In genomic region chr15:61670556-61670955, GRCm38 (mm10) we compare ENCODE assay signal across 24 mouse cellular contexts.
A peak's percentile ranks its signal among the peaks of the same experiment; 100 is the strongest.
DNase-seq lines count a peak whose midpoint lies in the region; ATAC-seq and TF ChIP-seq lines count a peak whose summit lies in the region.
"Had no signal": no experiment of that assay in that cellular context is flagged by ENCODE, and none has a peak within 500 bp of the region (broad histone marks: within the 10 kb centered on the region; RNA-seq: fewer than 3 reads in every experiment).

No protein-coding gene starts in this region.

- TF ChIP-seq CTCF in liver, adult 2 months (IDR thresholded peaks at IDR 0.05; ENCODE audit: low read depth, low read length), result no peak
- TF ChIP-seq CTCF in liver, postnatal 0 days (IDR thresholded peaks at IDR 0.05; ENCODE audit: low read depth), result no peak

- no peak for TF ChIP-seq EP300 in liver, postnatal 0 days (IDR thresholded peaks at IDR 0.05; ENCODE audit: low read depth)

- no peak overlapping the region for H3K4me3 ChIP-seq in liver, adult 2 months (ENCODE audit: insufficient read depth, low read depth, low read length)
- no peak overlapping the region for H3K4me3 ChIP-seq in liver, postnatal 0 days (ENCODE audit: low read depth, low read length)
- H3K4me3 ChIP-seq in midbrain, embryonic 14.5 days (replicated peaks; ENCODE audit: low read depth, low read length), result no peak overlapping the region
- H3K4me3 ChIP-seq in embryonic facial prominence, embryonic 10.5 days, result no peak overlapping the region
- H3K4me3 ChIP-seq: embryonic facial prominence, embryonic 12.5 days; heart, embryonic 10.5 days; hindbrain, embryonic 12.5 days; intestine, embryonic 15.5 days had no signal

- H3K36me3 ChIP-seq in liver, adult 2 months (ENCODE audit: control insufficient read depth, insufficient read depth, low read length), result no peaks in the 10 kb centered on the region
- H3K36me3 ChIP-seq in liver, postnatal 0 days (replicated peaks; ENCODE audit: insufficient read depth, low read length), result no peaks in the 10 kb centered on the region
- H3K36me3 ChIP-seq in midbrain, embryonic 14.5 days (ENCODE audit: control insufficient read depth, insufficient read depth, low read length), result no peaks in the 10 kb centered on the region
- H3K36me3 ChIP-seq in embryonic facial prominence, embryonic 10.5 days (replicated peaks), result no peaks in the 10 kb centered on the region
- H3K36me3 ChIP-seq: embryonic facial prominence, embryonic 12.5 days; G1E; heart, embryonic 10.5 days; hindbrain, embryonic 12.5 days; intestine, embryonic 15.5 days had no signal

- H3K9me3 ChIP-seq in liver, postnatal 0 days (ENCODE audit: low read length), result no peaks in the 10 kb centered on the region
- no peaks in the 10 kb centered on the region for H3K9me3 ChIP-seq in midbrain, embryonic 14.5 days (ENCODE audit: control insufficient read depth, low read length)
- no peaks in the 10 kb centered on the region for H3K9me3 ChIP-seq in embryonic facial prominence, embryonic 10.5 days
- H3K9me3 ChIP-seq: embryonic facial prominence, embryonic 12.5 days; G1E; heart, embryonic 10.5 days; hindbrain, embryonic 12.5 days; intestine, embryonic 15.5 days had no signal

- H3K27me3 ChIP-seq in liver, adult 2 months (ENCODE audit: control insufficient read depth, insufficient read depth, low read length), result no peaks in the 10 kb centered on the region
- no peaks in the 10 kb centered on the region for H3K27me3 ChIP-seq in liver, postnatal 0 days (ENCODE audit: insufficient read depth, low read length)
- H3K27me3 ChIP-seq in midbrain, embryonic 14.5 days (ENCODE audit: control insufficient read depth, insufficient read depth, low read length), result no peaks in the 10 kb centered on the region
- no peaks in the 10 kb centered on the region for H3K27me3 ChIP-seq in embryonic facial prominence, embryonic 10.5 days (replicated peaks; ENCODE audit: low read depth, poor library complexity, severe bottlenecking)
- H3K27me3 ChIP-seq: embryonic facial prominence, embryonic 12.5 days; hindbrain, embryonic 12.5 days; intestine, embryonic 15.5 days had no signal

- no peak overlapping the region for H3K4me2 ChIP-seq in liver, postnatal 0 days (ENCODE audit: low read depth, low read length)
- no peak overlapping the region for H3K4me2 ChIP-seq in midbrain, embryonic 14.5 days (ENCODE audit: low read length)
- H3K4me2 ChIP-seq: embryonic facial prominence, embryonic 12.5 days; hindbrain, embryonic 12.5 days; intestine, embryonic 15.5 days had no signal

- H3K79me2 ChIP-seq in liver, adult 2 months (ENCODE audit: control insufficient read depth, insufficient read depth, low read length), result no peaks in the 10 kb centered on the region

- no peak for ATAC-seq in liver, postnatal 0 days
- no peak for ATAC-seq in midbrain, embryonic 14.5 days (ENCODE audit: low FRiP score, low TSS enrichment)
- ATAC-seq: forebrain, embryonic 16.5 days; hindbrain, embryonic 16.5 days; intestine, embryonic 15.5 days had no signal

- H3K27ac ChIP-seq in liver, adult 2 months (replicated peaks; ENCODE audit: insufficient read depth, low read depth, low read length), result no peak overlapping the region
- H3K27ac ChIP-seq in liver, postnatal 0 days (ENCODE audit: low read depth), result no peak overlapping the region
- H3K27ac ChIP-seq in midbrain, embryonic 14.5 days (replicated peaks; ENCODE audit: low read depth, low read length), result no peak overlapping the region
- H3K27ac ChIP-seq in embryonic facial prominence, embryonic 10.5 days (replicated peaks), result no peak overlapping the region
- H3K27ac ChIP-seq: embryonic facial prominence, embryonic 12.5 days; heart, embryonic 10.5 days; hindbrain, embryonic 12.5 days; intestine, embryonic 15.5 days had no signal

- peak; percentile 7 for DNase-seq in liver, adult 2 months (ENCODE audit: extremely low read depth, low read depth, low spot score)
- no peak for DNase-seq in liver, postnatal 0 days
- peak; percentile 59 for DNase-seq in CD4-positive helper T cell, adult 2 months (ENCODE audit: low read depth, low spot score)
- peak; percentile 44 for DNase-seq in T-cell, adult 2 months (ENCODE audit: low spot score)
- peak; percentile 63 for DNase-seq in naive thymus-derived CD4-positive, alpha-beta T cell, adult 2 months (ENCODE audit: low read depth)
- no peak for DNase-seq in midbrain, embryonic 14.5 days
- DNase-seq in embryonic facial prominence, embryonic 10.5 days (ENCODE audit: low spot score), result no peak
- DNase-seq: adrenal gland, adult 2 months; B cell, adult 2 months; cerebellum, adult 11 months; cerebellum, adult 8-10 months; cerebellum, postnatal 14 days; embryo, embryonic 11 days; gastrocnemius, postnatal 10 days; heart, adult 18-20 months; heart, postnatal 10 days; heart, postnatal 4 days had no signal

- H3K4me1 ChIP-seq in liver, adult 2 months (ENCODE audit: control insufficient read depth, insufficient read depth, low read length), result no peaks in the 10 kb centered on the region
- H3K4me1 ChIP-seq in liver, postnatal 0 days (ENCODE audit: insufficient read depth), result no peaks in the 10 kb centered on the region
- no peaks in the 10 kb centered on the region for H3K4me1 ChIP-seq in midbrain, embryonic 14.5 days (ENCODE audit: control insufficient read depth, insufficient read depth, low read length)
- no peaks in the 10 kb centered on the region for H3K4me1 ChIP-seq in embryonic facial prominence, embryonic 10.5 days
- H3K4me1 ChIP-seq: embryonic facial prominence, embryonic 12.5 days; heart, embryonic 10.5 days; hindbrain, embryonic 12.5 days; intestine, embryonic 15.5 days had no signal

- TF ChIP-seq POLR2A in liver, adult 2 months (IDR thresholded peaks at IDR 0.05; ENCODE audit: extremely low read depth, insufficient read depth, low read length), result no peak

- H3K9ac ChIP-seq in liver, adult 2 months (ENCODE audit: low read depth, low read length), result no peak overlapping the region
- H3K9ac ChIP-seq in liver, postnatal 0 days (replicated peaks), result no peak overlapping the region
- H3K9ac ChIP-seq in midbrain, embryonic 14.5 days (replicated peaks; ENCODE audit: low read length), result no peak overlapping the region
- H3K9ac ChIP-seq: embryonic facial prominence, embryonic 12.5 days; hindbrain, embryonic 12.5 days; intestine, embryonic 15.5 days had no signal

- WGBS in liver, adult 2 months, result 80% methylated on average over 5 of the region's 5 CpGs
- WGBS in liver, postnatal 0 days (ENCODE audit: insufficient replicate concordance), result 49% methylated on average over 5 of the region's 5 CpGs
- WGBS in midbrain, embryonic 14.5 days, result 90% methylated on average over 5 of the region's 5 CpGs
- 84% methylated on average over 5 of the region's 5 CpGs for WGBS in embryonic facial prominence, embryonic 10.5 days

Comparison
In these comparisons a context has a peak if more than half of its experiments do, and no peak if none do; other contexts are left out.
1. DNase-seq: peak in liver, adult 2 months (single experiment), CD4-positive helper T cell, adult 2 months (single experiment), T-cell, adult 2 months (single experiment) and naive thymus-derived CD4-positive, alpha-beta T cell, adult 2 months (single experiment); none in liver, postnatal 0 days (single experiment), midbrain, embryonic 14.5 days (single experiment) and embryonic facial prominence, embryonic 10.5 days (single experiment).